Mouse (Mus musculus): ENCODE measurements around the gene Ptgr1. TPM values are rescaled to one million over a fixed set of nuclear protein-coding genes. Genes with fewer than 3 reads are reported as not detected.

Ptgr1 gene
- 72.7 and 81.7 TPM in 2 replicates for total RNA-seq (2015)
- total RNA-seq (2017), result 59.6 and 66.6 TPM in 2 replicates

- peak; percentile 21 for ATAC-seq (replicated peaks; ENCODE audit: poor library complexity)
Observed at GRCm38 (mm10) chr4:58986540-58987190, at the start of gene Ptgr1. TSS of gene Ptgr1 (minus strand) at chr4:58987119.

GRCm38 (mm10) chr4:59035786-59036350, 48.9 kb upstream of the Ptgr1 start:
- no peak for ATAC-seq (replicated peaks; ENCODE audit: poor library complexity)

GRCm38 (mm10) chr4:59034918-59035785, 48.2 kb upstream of the Ptgr1 start, which contains the start of gene Gng10:
TSS of gene Gng10 (plus strand) at chr4:59035088.
- peak; percentile 57 for ATAC-seq (replicated peaks; ENCODE audit: poor library complexity)

GRCm38 (mm10) chr4:59034325-59034917, 47.5 kb upstream of the Ptgr1 start:
- no peak for ATAC-seq (replicated peaks; ENCODE audit: poor library complexity)

- no peak for ATAC-seq (replicated peaks; ENCODE audit: poor library complexity)
Observed at GRCm38 (mm10) chr4:59016922-59017321, 30.0 kb upstream of the Ptgr1 start.

GRCm38 (mm10) chr4:59015181-59015580, 28.3 kb upstream of the Ptgr1 start:
- ATAC-seq (replicated peaks; ENCODE audit: poor library complexity), result no peak

GRCm38 (mm10) chr4:59011446-59011845, 24.5 kb upstream of the Ptgr1 start:
- no peak; the same call in 1 of the 2 replicates for ATAC-seq (replicated peaks; ENCODE audit: poor library complexity)

- peak; percentile 47 for ATAC-seq (replicated peaks; ENCODE audit: poor library complexity)
Observed at GRCm38 (mm10) chr4:59009696-59010095, 22.8 kb upstream of the Ptgr1 start.

GRCm38 (mm10) chr4:59009186-59009585, 22.3 kb upstream of the Ptgr1 start:
- peak; percentile 70 for ATAC-seq (replicated peaks; ENCODE audit: poor library complexity)

- ATAC-seq (replicated peaks; ENCODE audit: poor library complexity), result no peak
Observed at GRCm38 (mm10) chr4:59007974-59008373, 21.1 kb upstream of the Ptgr1 start.

GRCm38 (mm10) chr4:59007016-59007415, 20.1 kb upstream of the Ptgr1 start:
- ATAC-seq (replicated peaks; ENCODE audit: poor library complexity), result no peak

- no peak for ATAC-seq (replicated peaks; ENCODE audit: poor library complexity)
Observed at GRCm38 (mm10) chr4:59006211-59006610, 19.3 kb upstream of the Ptgr1 start.

GRCm38 (mm10) chr4:59003806-59004200, 16.9 kb upstream of the Ptgr1 start:
- ATAC-seq (replicated peaks; ENCODE audit: poor library complexity), result no peak

GRCm38 (mm10) chr4:59002948-59003805, 16.3 kb upstream of the Ptgr1 start, which contains the start of gene Gm20503:
TSS of gene Gm20503 (plus strand) at chr4:59003210.
- peak; percentile 85 for ATAC-seq (replicated peaks; ENCODE audit: poor library complexity)

GRCm38 (mm10) chr4:59000614-59001013, 13.7 kb upstream of the Ptgr1 start:
- peak; percentile 32; the same call in 1 of the 2 replicates for ATAC-seq (replicated peaks; ENCODE audit: poor library complexity)

- peak; percentile 65 for ATAC-seq (replicated peaks; ENCODE audit: poor library complexity)
Observed at GRCm38 (mm10) chr4:58999686-59000085, 12.8 kb upstream of the Ptgr1 start.

- no peak for ATAC-seq (replicated peaks; ENCODE audit: poor library complexity)
Observed at GRCm38 (mm10) chr4:58998688-58999087, 11.8 kb upstream of the Ptgr1 start.

- no peak for ATAC-seq (replicated peaks; ENCODE audit: poor library complexity)
Observed at GRCm38 (mm10) chr4:58997081-58997480, 10.2 kb upstream of the Ptgr1 start.

- no peak for ATAC-seq (replicated peaks; ENCODE audit: poor library complexity)
Observed at GRCm38 (mm10) chr4:58995251-58995693, 8.4 kb upstream of the Ptgr1 start.

- ATAC-seq (replicated peaks; ENCODE audit: poor library complexity), result no peak
Observed at GRCm38 (mm10) chr4:58994762-58995161, 7.8 kb upstream of the Ptgr1 start, which contains the start of gene Dnajc25. TSS of gene Dnajc25 (plus strand) at chr4:58995062.

Measured in megakaryocyte progenitor cell, adult 5-6 weeks (primary cell).